In the genomic region with DNA sequence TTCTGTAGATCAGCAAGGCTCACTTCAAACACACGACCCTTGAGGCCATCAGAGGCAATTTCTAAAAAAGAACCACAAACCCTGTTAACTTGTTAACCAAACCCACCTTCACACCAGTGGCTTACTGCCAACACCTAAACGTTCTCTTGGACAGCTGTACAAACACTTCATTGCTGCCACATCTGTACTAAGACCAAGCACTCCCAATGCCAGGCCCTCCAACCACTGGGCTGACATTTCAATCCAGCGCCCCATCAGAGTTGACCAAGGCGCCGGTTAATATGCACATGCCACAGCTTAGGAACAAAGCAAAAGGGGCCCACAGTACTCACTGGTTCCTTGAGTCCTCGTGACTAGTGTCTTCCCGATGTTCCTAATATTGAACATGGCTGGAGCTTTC, we compare ENCODE assay signal across 8 mouse cellular contexts. TPM values are rescaled to one million over a fixed set of nuclear protein-coding genes. Genes with fewer than 3 reads are reported as not detected.
DNase-seq lines count a peak whose midpoint lies in the region; ATAC-seq and TF ChIP-seq lines count a peak whose summit lies in the region.

No protein-coding gene starts in this region.

- no peak overlapping the region for H3K27ac ChIP-seq in ES-Bruce4 (ENCODE audit: insufficient read depth, low read length)
- no peak overlapping the region; the same call in 1 of the 2 replicates for H3K27ac ChIP-seq in forebrain, embryonic 12.5 days
- peak overlapping the region; percentile 61; the same call in 1 of the 2 replicates for H3K27ac ChIP-seq in limb, embryonic 13.5 days
- 0 out of 2 replicates have a peak overlapping the region, but pooled peaks have one; percentile 10 for H3K27ac ChIP-seq in neural tube, embryonic 15.5 days (replicated peaks)

- peak overlapping the region; percentile 91 for H3K9ac ChIP-seq in ES-Bruce4 (ENCODE audit: low read depth, poor library complexity, severe bottlenecking)
- H3K9ac ChIP-seq in forebrain, embryonic 12.5 days, result peak overlapping the region; percentile 93
- peak overlapping the region; percentile 100 for H3K9ac ChIP-seq in limb, embryonic 13.5 days
- peak overlapping the region; percentile 95 for H3K9ac ChIP-seq in neural tube, embryonic 15.5 days (replicated peaks)

- H3K9me3 ChIP-seq in ES-Bruce4 (replicated peaks; ENCODE audit: control insufficient read depth, insufficient read depth, low read length, poor library complexity, severe bottlenecking), result no peaks in the 10 kb centered on the region
- H3K9me3 ChIP-seq in forebrain, embryonic 12.5 days, result no peaks in the 10 kb centered on the region
- no peaks in the 10 kb centered on the region for H3K9me3 ChIP-seq in limb, embryonic 13.5 days
- H3K9me3 ChIP-seq in neural tube, embryonic 15.5 days (replicated peaks), result no peaks in the 10 kb centered on the region

- peaks cover 52% of the 10 kb centered on the region for H3K36me3 ChIP-seq in ES-Bruce4 (ENCODE audit: control insufficient read depth, insufficient read depth, low read length, poor library complexity, severe bottlenecking)
- peaks cover 44% of the 10 kb centered on the region for H3K36me3 ChIP-seq in forebrain, embryonic 12.5 days (replicated peaks)
- H3K36me3 ChIP-seq in limb, embryonic 13.5 days, result peaks cover 45% of the 10 kb centered on the region
- peaks cover 38% of the 10 kb centered on the region for H3K36me3 ChIP-seq in neural tube, embryonic 15.5 days

- ATAC-seq in forebrain, embryonic 12.5 days (ENCODE audit: low FRiP score), result no peak
- ATAC-seq in limb, embryonic 13.5 days (ENCODE audit: low FRiP score, low read depth), result no peak
- ATAC-seq in neural tube, embryonic 15.5 days (ENCODE audit: low FRiP score), result no peak

- peak overlapping the region; percentile 79 for H3K4me2 ChIP-seq in forebrain, embryonic 12.5 days
- H3K4me2 ChIP-seq in limb, embryonic 13.5 days (replicated peaks), result peak overlapping the region; percentile 88
- peak overlapping the region; percentile 62 for H3K4me2 ChIP-seq in neural tube, embryonic 15.5 days

- no peaks in the 10 kb centered on the region for H3K4me1 ChIP-seq in ES-Bruce4 (ENCODE audit: control insufficient read depth, insufficient read depth, low read length)
- H3K4me1 ChIP-seq in forebrain, embryonic 12.5 days, result peaks cover 15% of the 10 kb centered on the region
- H3K4me1 ChIP-seq in limb, embryonic 13.5 days, result peaks cover 25% of the 10 kb centered on the region
- peaks cover 17% of the 10 kb centered on the region for H3K4me1 ChIP-seq in neural tube, embryonic 15.5 days

- TF ChIP-seq CTCF in ES-Bruce4 (IDR thresholded peaks at IDR 0.05; ENCODE audit: low read depth, low read length), result no peak

- H3K27me3 ChIP-seq in ES-Bruce4 (ENCODE audit: control insufficient read depth, insufficient read depth, low read length, poor library complexity, severe bottlenecking), result no peaks in the 10 kb centered on the region
- H3K27me3 ChIP-seq in forebrain, embryonic 12.5 days, result no peaks in the 10 kb centered on the region
- no peaks in the 10 kb centered on the region for H3K27me3 ChIP-seq in limb, embryonic 13.5 days
- H3K27me3 ChIP-seq in neural tube, embryonic 15.5 days (replicated peaks), result no peaks in the 10 kb centered on the region

- no peak for TF ChIP-seq EP300 in ES-Bruce4 (IDR thresholded peaks at IDR 0.05; ENCODE audit: insufficient read depth, low read depth, low read length)

- WGBS in forebrain, embryonic 12.5 days, result 20% methylated on average over 7 of the region's 7 CpGs
- WGBS in limb, embryonic 13.5 days, result 9% methylated on average over 7 of the region's 7 CpGs
- WGBS in neural tube, embryonic 15.5 days, result 17% methylated on average over 7 of the region's 7 CpGs

- DNase-seq in embryo, embryonic 11 days, result peak; percentile 20
- DNase-seq in embryo, embryonic 9.5 days (ENCODE audit: extremely low spot score), result no peak
- no peak for DNase-seq in ovary, postnatal 10 days (ENCODE audit: low spot score)
- no peak for DNase-seq in layer of hippocampus, adult 11-12 months (ENCODE audit: low spot score)

- TF ChIP-seq POLR2A in ES-Bruce4 (IDR thresholded peaks at IDR 0.05; ENCODE audit: insufficient read depth, low read length), result no peak

- H3K4me3 ChIP-seq in ES-Bruce4 (ENCODE audit: low read depth, low read length), result peak overlapping the region; percentile 96
- peak overlapping the region; percentile 95 for H3K4me3 ChIP-seq in forebrain, embryonic 12.5 days (replicated peaks)
- peak overlapping the region; percentile 96 for H3K4me3 ChIP-seq in limb, embryonic 13.5 days
- H3K4me3 ChIP-seq in neural tube, embryonic 15.5 days (replicated peaks), result peak overlapping the region; percentile 79

RNA-seq across cellular contexts. Expression of gene Rps3a1, which starts 1.1 kb away (rescaled TPM):
- polyA plus RNA-seq in ES-Bruce4 (2011; ENCODE audit: insufficient read depth, insufficient read length, low read depth, missing spikeins), result 1,696 and 1,750 TPM in 2 replicates
- polyA plus RNA-seq in forebrain, embryonic 12.5 days (2016; fragmentation: Nextera tagmentation; extraction: Ambion mirVana), result 862 and 915 TPM in 2 replicates
- 1,282 and 1,324 TPM in 2 replicates for polyA plus RNA-seq in limb, embryonic 13.5 days (2015; fragmentation: Nextera tagmentation; extraction: Ambion mirVana)
- polyA plus RNA-seq in neural tube, embryonic 15.5 days (2015; fragmentation: Nextera tagmentation; extraction: Ambion mirVana), result 534 and 720 TPM in 2 replicates

Comparison
In these comparisons a context has a peak if more than half of its experiments do, and no peak if none do; other contexts are left out.
1. H3K27ac ChIP-seq: peak in limb, embryonic 13.5 days (single experiment) and neural tube, embryonic 15.5 days (single experiment); none in ES-Bruce4 (single experiment) and forebrain, embryonic 12.5 days (single experiment).
2. Peak in every context shown above with its lines, with median percentiles within 50 percentile points of each other: H3K4me3 ChIP-seq, H3K9ac ChIP-seq and H3K4me2 ChIP-seq.